Mouse (Mus musculus) ES-E14 (cell line): ENCODE data around the gene Top1.

ENCODE experiments used
- HCFC1 ChIP-seq: IDR thresholded peaks from 2 replicates; pipeline ENCODE4 v1.6.1; 2012; ENCODE audit warnings: low read length, inconsistent platforms, borderline replicate concordance; ENCODE audit not compliant: insufficient read depth
- MAFK ChIP-seq: IDR thresholded peaks from 2 replicates; pipeline ENCODE4 v1.6.1; 2014; ENCODE audit warnings: mild to moderate bottlenecking, low read depth, low read length, inconsistent platforms; ENCODE audit not compliant: insufficient read depth
- ZC3H11A ChIP-seq: IDR thresholded peaks from 2 replicates; pipeline ENCODE4 v1.6.1; 2012; ENCODE audit warnings: low read depth, mild to moderate bottlenecking, inconsistent platforms, low read length, borderline replicate concordance
- ZNF384 ChIP-seq: IDR thresholded peaks from 2 replicates; pipeline ENCODE4 v1.6.1; 2012; ENCODE audit warnings: low read depth, low read length, inconsistent platforms

- TF ChIP-seq HCFC1 (peak; percentile 56; the same call in 1 of the 2 replicates), MAFK (no peak), ZNF384 (no peak), ZC3H11A (no peak)
Observed at GRCm38 (mm10) chr2:160645614-160646137, at the start of gene Top1.
